Mouse (Mus musculus) gonadal fat pad, adult 2 months (tissue): ENCODE measurements at regions not wholly inside any gene's neighbourhood (a gene's known extent, or its start where the extent isn't known, plus 50 kb on each side); places are given as distances from the start of the nearest gene placed in this dataset.
A peak's percentile ranks its signal among the peaks of the same experiment; 100 is the strongest.
"Not testable (repeated sequence)": the region's sequence is repeated elsewhere in the genome, so short reads cannot be mapped to it uniquely, and the experiment has no call there.

Experiments used
- DNase-seq: peaks from one replicate; pipeline ENCODE4 v3.0.0-alpha.2; 2012; ENCODE audit warnings: low read depth

GRCm38 (mm10) chr10:23733679-23734078 lies 53.4 kb downstream of the Rps12 start:
- DNase-seq, result no peak

GRCm38 (mm10) chr10:23725960-23726714 lies 60.9 kb downstream of the Rps12 start:
- DNase-seq, result not testable (repeated sequence)

- DNase-seq, result no peak
Measured at GRCm38 (mm10) chr10:23718124-23718523, 69.0 kb downstream of the Rps12 start.

- no peak for DNase-seq
Measured at GRCm38 (mm10) chr10:23715511-23715910, 71.6 kb downstream of the Rps12 start.

GRCm38 (mm10) chr10:23715101-23715500 lies 72.0 kb downstream of the Rps12 start:
- DNase-seq, result no peak

GRCm38 (mm10) chr10:23712691-23713378 lies 74.2 kb downstream of the Rps12 start:
- DNase-seq, result no peak

GRCm38 (mm10) chr10:23711416-23712171 lies 75.5 kb downstream of the Rps12 start:
- DNase-seq, result no peak

- DNase-seq, result no peak
Measured at GRCm38 (mm10) chr10:23710999-23711398, 76.1 kb downstream of the Rps12 start.

- DNase-seq, result no peak
Measured at GRCm38 (mm10) chr10:23708261-23708660, 78.8 kb downstream of the Rps12 start.

GRCm38 (mm10) chr10:23707141-23707540 lies 79.9 kb downstream of the Rps12 start:
- DNase-seq, result no peak

- DNase-seq, result no peak
Measured at GRCm38 (mm10) chr10:23704048-23704447, 83.0 kb downstream of the Rps12 start.

- DNase-seq, result no peak
Measured at GRCm38 (mm10) chr10:23691291-23691690, 95.8 kb downstream of the Rps12 start.

GRCm38 (mm10) chr10:23686969-23687368 lies 100.1 kb downstream of the Rps12 start:
- DNase-seq, result no peak

GRCm38 (mm10) chr10:23683078-23683477 lies 104.0 kb downstream of the Rps12 start:
- DNase-seq, result peak; percentile 22

GRCm38 (mm10) chr10:23675911-23676310 lies 111.2 kb downstream of the Rps12 start:
- DNase-seq, result no peak

GRCm38 (mm10) chr10:23674633-23675515 lies 112.2 kb downstream of the Rps12 start:
- DNase-seq, result no peak

GRCm38 (mm10) chr10:23672296-23672695 lies 114.8 kb downstream of the Rps12 start:
- DNase-seq, result no peak

GRCm38 (mm10) chr10:23671494-23671893 lies 115.6 kb downstream of the Rps12 start:
- no peak for DNase-seq

GRCm38 (mm10) chr10:23665916-23666315 lies 121.2 kb downstream of the Rps12 start:
- not testable (repeated sequence) for DNase-seq

GRCm38 (mm10) chr10:23626201-23626600 lies 160.9 kb downstream of the Rps12 start:
- no peak for DNase-seq

- DNase-seq, result no peak
Measured at GRCm38 (mm10) chr10:23612030-23612429, 175.0 kb downstream of the Rps12 start.
